ENCODE assay signal across 20 mouse cellular contexts in genomic region chr10:94298471-94298870, GRCm38 (mm10). TPM values are rescaled to one million over a fixed set of nuclear protein-coding genes. Genes with fewer than 3 reads are reported as not detected.
DNase-seq lines count a peak whose midpoint lies in the region; ATAC-seq lines count a peak whose summit lies in the region.
"Had no signal": no experiment of that assay in that cellular context is flagged by ENCODE, and none has a peak within 500 bp of the region (broad histone marks: within the 10 kb centered on the region; RNA-seq: fewer than 3 reads in every experiment).

Gene Gm4792, minus strand, starts transcription at chr10:94298703.

- H3K4me2 ChIP-seq in midbrain, embryonic 14.5 days (ENCODE audit: low read length): no peak within 1 kb of the TSS
- H3K4me2 ChIP-seq in midbrain, embryonic 13.5 days (replicated peaks): no peak within 1 kb of the TSS
- H3K4me2 ChIP-seq: embryonic facial prominence, embryonic 13.5 days; heart, embryonic 11.5 days; heart, embryonic 15.5 days; intestine, embryonic 15.5 days had no signal

- DNase-seq in midbrain, embryonic 14.5 days: peak; percentile 32
- peak; percentile 77 for DNase-seq in gonadal fat pad, adult 2 months (ENCODE audit: low read depth)
- peak; percentile 83 for DNase-seq in retina, postnatal 1 day
- no peak for DNase-seq in frontal cortex, postnatal 10 days (ENCODE audit: low spot score in 2 of 2)
- no peak for DNase-seq in lung, postnatal 14 days
- DNase-seq in adrenal gland, adult (ENCODE audit: inconsistent age in 2 of 2, low spot score in 1 of 2): no peak
- DNase-seq: adrenal gland, postnatal 10 days; cerebellum, adult 11-12 months; cerebellum, adult 9-10 months; cerebellum, postnatal 25 days; gastrocnemius, postnatal 10 days; heart, adult 2 months had no signal

- no peaks in the 10 kb centered on the region for H3K9me3 ChIP-seq in midbrain, embryonic 14.5 days (ENCODE audit: control insufficient read depth, low read length)
- no peaks in the 10 kb centered on the region for H3K9me3 ChIP-seq in midbrain, embryonic 13.5 days
- H3K9me3 ChIP-seq: embryonic facial prominence, embryonic 13.5 days; forebrain, embryonic 10.5 days; heart, embryonic 15.5 days; intestine, embryonic 15.5 days had no signal

- ATAC-seq in midbrain, embryonic 14.5 days (ENCODE audit: low FRiP score, low TSS enrichment): no peak
- no peak for ATAC-seq in midbrain, embryonic 13.5 days
- ATAC-seq: forebrain, embryonic 14.5 days; intestine, embryonic 15.5 days had no signal

- WGBS in midbrain, embryonic 14.5 days: 69% methylated on average over 3 of the region's 3 CpGs
- 80% methylated on average over 3 of the region's 3 CpGs for WGBS in midbrain, embryonic 13.5 days

- no peaks in the 10 kb centered on the region for H3K27me3 ChIP-seq in midbrain, embryonic 14.5 days (ENCODE audit: control insufficient read depth, insufficient read depth, low read length)
- H3K27me3 ChIP-seq in midbrain, embryonic 13.5 days: no peaks in the 10 kb centered on the region
- H3K27me3 ChIP-seq: embryonic facial prominence, embryonic 13.5 days; heart, embryonic 15.5 days; intestine, embryonic 15.5 days had no signal

- no peak within 1 kb of the TSS for H3K9ac ChIP-seq in midbrain, embryonic 14.5 days (replicated peaks; ENCODE audit: low read length)
- no peak within 1 kb of the TSS for H3K9ac ChIP-seq in midbrain, embryonic 13.5 days (replicated peaks)
- H3K9ac ChIP-seq: embryonic facial prominence, embryonic 13.5 days; heart, embryonic 15.5 days; intestine, embryonic 15.5 days had no signal

- H3K36me3 ChIP-seq in midbrain, embryonic 14.5 days (ENCODE audit: control insufficient read depth, insufficient read depth, low read length): no peaks in the 10 kb centered on the region
- no peaks in the 10 kb centered on the region for H3K36me3 ChIP-seq in midbrain, embryonic 13.5 days
- H3K36me3 ChIP-seq: embryonic facial prominence, embryonic 13.5 days; forebrain, embryonic 10.5 days; heart, embryonic 15.5 days; intestine, embryonic 15.5 days had no signal

- no peak within 1 kb of the TSS for H3K27ac ChIP-seq in midbrain, embryonic 14.5 days (replicated peaks; ENCODE audit: low read depth, low read length)
- H3K27ac ChIP-seq in midbrain, embryonic 13.5 days: no peak within 1 kb of the TSS
- H3K27ac ChIP-seq: embryonic facial prominence, embryonic 13.5 days; forebrain, embryonic 10.5 days; heart, adult 2 months; heart, embryonic 15.5 days; intestine, embryonic 15.5 days had no signal

- H3K4me3 ChIP-seq in midbrain, embryonic 14.5 days (replicated peaks; ENCODE audit: low read depth, low read length): no peak within 1 kb of the TSS
- no peak within 1 kb of the TSS for H3K4me3 ChIP-seq in midbrain, embryonic 13.5 days (replicated peaks)
- H3K4me3 ChIP-seq: embryonic facial prominence, embryonic 13.5 days; forebrain, embryonic 10.5 days; heart, adult 2 months; heart, embryonic 15.5 days; intestine, embryonic 15.5 days had no signal

- peaks cover 24% of the 10 kb centered on the region for H3K4me1 ChIP-seq in midbrain, embryonic 14.5 days (ENCODE audit: control insufficient read depth, insufficient read depth, low read length)
- peaks cover 24% of the 10 kb centered on the region for H3K4me1 ChIP-seq in midbrain, embryonic 13.5 days (replicated peaks)
- H3K4me1 ChIP-seq: heart, embryonic 15.5 days; intestine, embryonic 15.5 days had no signal

RNA-seq across cellular contexts. Expression of gene Gm4792, which starts in this region (rescaled TPM):
- 0.78 and 0.89 TPM in 2 replicates for polyA plus RNA-seq in midbrain, embryonic 14.5 days (2014; fragmentation: Nextera tagmentation; extraction: Ambion mirVana)
- polyA plus RNA-seq in midbrain, embryonic 13.5 days (2015; fragmentation: Nextera tagmentation; extraction: Ambion mirVana): 0.43 and 0.90 TPM in 2 replicates
- not detected in 2 replicates for polyA plus RNA-seq in gonadal fat pad, adult 2 months (2012; rRNA removed)
- polyA plus RNA-seq: cortical plate, adult 2 months; embryonic facial prominence, embryonic 13.5 days; heart, adult 2 months; heart, embryonic 11.5 days; heart, embryonic 15.5 days; intestine, embryonic 15.5 days had no signal

Comparison
In these comparisons a context has a peak if more than half of its experiments do, and no peak if none do; other contexts are left out.
1. Peak in DNase-seq in midbrain, embryonic 14.5 days; RNA of the gene not detected or under 1 TPM.
2. Peak in DNase-seq in gonadal fat pad, adult 2 months; RNA of the gene not detected or under 1 TPM.